Mouse (Mus musculus) liver, adult 2 months (tissue): ENCODE results near the gene Gm3404.
A peak's percentile ranks its signal among the peaks of the same experiment; 100 is the strongest.
"Not testable (repeated sequence)": the region's sequence is repeated elsewhere in the genome, so short reads cannot be mapped to it uniquely, and the experiment has no call there.

Source experiments
- CTCF ChIP-seq: fragments of 200-500 bp; IDR thresholded peaks from 2 replicates; pipeline ENCODE4 v1.5.1; 2011; ENCODE audit warnings: low read depth, low read length, control low read depth
- POLR2A ChIP-seq: fragments of 200-500 bp; IDR thresholded peaks from 2 replicates; pipeline ENCODE4 v1.6.1; 2011; ENCODE audit warnings: low read length, control low read depth; ENCODE audit not compliant: insufficient read depth; ENCODE audit errors: extremely low read depth

- not testable (repeated sequence) for TF ChIP-seq POLR2A
- peak; percentile 43 for TF ChIP-seq CTCF
These were observed 46.0 kb upstream of the Gm3404 start for GRCm38 (mm10) chr5:146479564-146479963.
